12 mouse cellular contexts compared by ENCODE assay signal in the genomic region with DNA sequence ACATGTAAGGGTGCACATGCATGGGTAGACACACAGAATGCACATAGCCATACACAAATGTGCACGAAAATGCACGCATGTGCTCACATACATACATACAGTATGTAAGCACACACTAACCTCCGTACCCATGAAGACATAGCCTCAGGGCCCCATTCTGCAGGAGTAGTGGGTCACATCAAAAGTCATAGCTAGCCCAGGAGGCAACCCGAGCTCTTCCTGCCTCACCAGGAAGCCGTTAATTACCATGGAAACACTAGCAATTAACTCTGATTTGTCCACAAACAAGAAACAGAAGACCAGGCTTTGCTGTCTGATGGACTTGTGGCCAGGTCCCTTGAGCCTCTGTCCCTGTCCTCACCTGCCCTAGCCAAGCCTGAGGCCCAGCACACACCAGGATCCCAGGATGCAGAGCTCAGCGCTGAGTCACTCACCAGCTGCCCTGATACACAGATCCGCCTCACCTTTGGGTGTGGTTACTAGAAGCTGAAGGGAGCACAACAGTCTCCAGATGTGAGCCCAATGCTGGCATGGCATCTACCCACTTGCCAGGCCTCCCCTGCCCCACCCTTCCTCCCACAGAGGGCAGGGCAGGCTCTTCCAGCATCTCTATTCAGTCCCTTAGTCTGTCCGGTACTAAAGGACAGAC.
DNase-seq lines count a peak whose midpoint lies in the region; ATAC-seq lines count a peak whose summit lies in the region.
"Had no signal": no experiment of that assay in that cellular context is flagged by ENCODE, and none has a peak within 500 bp of the region (broad histone marks: within the 10 kb centered on the region; RNA-seq: fewer than 3 reads in every experiment).

No protein-coding gene starts in this region.

- H3K27me3 ChIP-seq in embryonic facial prominence, embryonic 14.5 days (replicated peaks; ENCODE audit: control insufficient read depth, insufficient read depth, low read length), result no peaks in the 10 kb centered on the region
- no peaks in the 10 kb centered on the region for H3K27me3 ChIP-seq in liver, embryonic 11.5 days (replicated peaks; ENCODE audit: control insufficient read depth, insufficient read depth, low read length)
- H3K27me3 ChIP-seq: hindbrain, embryonic 15.5 days; lung, embryonic 15.5 days; neural tube, embryonic 15.5 days had no signal

- no peak overlapping the region for H3K9ac ChIP-seq in embryonic facial prominence, embryonic 14.5 days (ENCODE audit: low read depth, low read length)
- no peak overlapping the region for H3K9ac ChIP-seq in liver, embryonic 11.5 days (ENCODE audit: low read depth, low read length)
- H3K9ac ChIP-seq: hindbrain, embryonic 15.5 days; lung, embryonic 15.5 days; neural tube, embryonic 15.5 days had no signal

- H3K9me3 ChIP-seq in embryonic facial prominence, embryonic 14.5 days (ENCODE audit: control insufficient read depth, low read length), result no peaks in the 10 kb centered on the region
- H3K9me3 ChIP-seq in liver, embryonic 11.5 days (ENCODE audit: control insufficient read depth, low read length), result no peaks in the 10 kb centered on the region
- H3K9me3 ChIP-seq: hindbrain, embryonic 15.5 days; lung, embryonic 15.5 days; neural tube, embryonic 15.5 days had no signal

- H3K4me1 ChIP-seq in embryonic facial prominence, embryonic 14.5 days (ENCODE audit: control insufficient read depth, insufficient read depth, low read length), result peaks cover 15% of the 10 kb centered on the region
- peaks cover 36% of the 10 kb centered on the region for H3K4me1 ChIP-seq in liver, embryonic 11.5 days (replicated peaks; ENCODE audit: control insufficient read depth, insufficient read depth, low read length)

- no peak overlapping the region for H3K4me2 ChIP-seq in embryonic facial prominence, embryonic 14.5 days (ENCODE audit: low read depth, low read length)
- H3K4me2 ChIP-seq in liver, embryonic 11.5 days, result no peak overlapping the region
- H3K4me2 ChIP-seq: hindbrain, embryonic 15.5 days; lung, embryonic 15.5 days; neural tube, embryonic 15.5 days had no signal

- DNase-seq in 3134 (ENCODE audit: extremely low read depth, insufficient read length, low spot score), result peak; percentile 40
- DNase-seq in CD4-positive, CD25-positive, alpha-beta regulatory T cell, adult 2 months (ENCODE audit: low read depth, low spot score), result peak; percentile 38
- DNase-seq in embryonic facial prominence, embryonic 14.5 days (ENCODE audit: low spot score), result no peak
- DNase-seq in liver, embryonic 11.5 days (ENCODE audit: low spot score), result no peak
- no peak for DNase-seq in right cerebral cortex, adult 18-20 months
- no peak for DNase-seq in adrenal gland, postnatal 36 days
- DNase-seq in layer of hippocampus, adult 9-10 months (ENCODE audit: low spot score), result no peak
- DNase-seq: layer of hippocampus, postnatal 36 days; midbrain, embryonic 14.5 days had no signal

- 44% methylated on average over 8 of the region's 8 CpGs for WGBS in embryonic facial prominence, embryonic 14.5 days
- 72% methylated on average over 8 of the region's 8 CpGs for WGBS in liver, embryonic 11.5 days

- H3K4me3 ChIP-seq in embryonic facial prominence, embryonic 14.5 days (ENCODE audit: low read depth, low read length), result no peak overlapping the region
- no peak overlapping the region for H3K4me3 ChIP-seq in liver, embryonic 11.5 days (ENCODE audit: low read depth, low read length)
- H3K4me3 ChIP-seq: hindbrain, embryonic 15.5 days; lung, embryonic 15.5 days; neural tube, embryonic 15.5 days had no signal

- no peak overlapping the region for H3K27ac ChIP-seq in embryonic facial prominence, embryonic 14.5 days (replicated peaks; ENCODE audit: low read depth, low read length)
- no peak overlapping the region for H3K27ac ChIP-seq in liver, embryonic 11.5 days (ENCODE audit: low read depth, low read length)
- H3K27ac ChIP-seq: hindbrain, embryonic 15.5 days; lung, embryonic 15.5 days; neural tube, embryonic 15.5 days had no signal

- peak; percentile 17 for ATAC-seq in embryonic facial prominence, embryonic 14.5 days (ENCODE audit: low read depth)
- peak; percentile 38; the same call in 1 of the 2 replicates for ATAC-seq in liver, embryonic 11.5 days (replicated peaks; ENCODE audit: low FRiP score)

- no peaks in the 10 kb centered on the region for H3K36me3 ChIP-seq in embryonic facial prominence, embryonic 14.5 days (ENCODE audit: control insufficient read depth, insufficient read depth, low read length)
- H3K36me3 ChIP-seq in liver, embryonic 11.5 days (ENCODE audit: control insufficient read depth, insufficient read depth, low read length), result no peaks in the 10 kb centered on the region
- H3K36me3 ChIP-seq: hindbrain, embryonic 15.5 days; lung, embryonic 15.5 days had no signal

Comparison
In these comparisons a context has a peak if more than half of its experiments do, and no peak if none do; other contexts are left out.
1. DNase-seq: peak in 3134 (single experiment) and CD4-positive, CD25-positive, alpha-beta regulatory T cell, adult 2 months (single experiment); none in embryonic facial prominence, embryonic 14.5 days (single experiment), liver, embryonic 11.5 days (single experiment), right cerebral cortex, adult 18-20 months (single experiment), adrenal gland, postnatal 36 days (0 of 2) and layer of hippocampus, adult 9-10 months (single experiment).